Mouse (Mus musculus) neural tube, embryonic 10.5 days (tissue): ENCODE results near the gene Rnpc3.
"Not testable (repeated sequence)": the region's sequence is repeated elsewhere in the genome, so short reads cannot be mapped to it uniquely, and the experiment has no call there.

Experiments used
- DNase-seq: peaks from one replicate; pipeline ENCODE4 v3.0.0-alpha.2; 2017; ENCODE audit warnings: low spot score; ENCODE audit errors: extremely low spot score

Rnpc3 gene

DNA sequence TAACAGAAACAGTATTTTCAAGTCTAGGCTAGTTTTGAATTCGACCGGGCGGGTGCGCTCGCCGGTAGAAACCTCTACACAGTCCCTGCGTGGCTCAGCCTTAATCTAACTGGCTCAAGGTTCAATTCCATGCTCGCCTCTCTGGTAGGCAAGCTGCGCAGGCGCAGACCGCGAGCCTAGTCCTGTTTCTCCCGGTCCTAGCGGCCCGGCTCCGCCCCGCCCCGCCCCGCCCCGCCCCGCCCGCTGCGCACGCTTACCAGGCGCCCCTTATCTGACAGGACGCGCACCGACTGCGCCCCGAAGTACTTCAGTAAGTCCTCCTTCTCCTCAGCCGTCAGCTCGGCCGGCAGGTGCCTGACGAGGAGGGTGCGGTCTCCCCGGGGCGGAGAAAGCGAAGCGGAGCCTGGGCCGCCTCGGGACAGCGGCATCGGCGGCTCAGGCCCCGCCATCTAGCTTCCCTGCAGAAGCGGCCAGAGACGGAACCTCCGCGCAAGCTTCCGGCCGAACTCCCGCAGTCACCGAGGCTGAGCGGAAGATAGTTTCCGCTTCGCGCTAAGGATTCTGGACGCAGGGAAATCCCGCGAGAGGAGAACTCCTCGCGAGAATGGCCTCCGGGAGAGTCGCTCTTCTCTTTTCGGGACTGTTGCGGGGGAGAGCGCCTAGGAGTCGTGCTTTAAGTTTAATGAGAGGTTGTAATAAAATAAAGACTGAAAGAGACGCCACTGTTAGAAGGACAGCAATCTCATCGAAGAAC is at the start of gene Rnpc3:
TSS of gene Rnpc3 (minus strand) at position 544 of the 754 bp plus-strand sequence.
- peak; percentile 94 for DNase-seq

DNA sequence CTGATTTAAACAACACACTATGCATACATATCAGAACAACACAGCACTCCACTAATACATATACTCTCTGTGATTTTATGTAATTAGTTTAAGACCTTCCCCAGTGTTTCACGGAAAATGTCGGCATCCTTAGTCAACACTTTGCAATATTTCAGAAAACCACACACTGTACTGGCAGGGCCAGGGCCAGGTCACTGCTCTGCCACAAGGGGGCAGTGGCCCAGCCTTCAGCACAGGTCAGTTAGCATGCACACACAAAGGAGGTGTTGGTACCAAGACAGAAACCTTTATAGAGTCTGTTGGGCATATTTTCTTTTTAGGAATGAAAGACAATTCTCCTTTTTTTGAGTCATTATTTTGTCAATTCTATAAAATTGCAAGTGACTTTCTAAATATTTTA is 27.0 kb upstream of the Rnpc3 start:
- DNase-seq = peak; percentile 29

GRCm38 (mm10) chr3:113654335-113654734 is 24.4 kb upstream of the Rnpc3 start:
- no peak for DNase-seq

DNA sequence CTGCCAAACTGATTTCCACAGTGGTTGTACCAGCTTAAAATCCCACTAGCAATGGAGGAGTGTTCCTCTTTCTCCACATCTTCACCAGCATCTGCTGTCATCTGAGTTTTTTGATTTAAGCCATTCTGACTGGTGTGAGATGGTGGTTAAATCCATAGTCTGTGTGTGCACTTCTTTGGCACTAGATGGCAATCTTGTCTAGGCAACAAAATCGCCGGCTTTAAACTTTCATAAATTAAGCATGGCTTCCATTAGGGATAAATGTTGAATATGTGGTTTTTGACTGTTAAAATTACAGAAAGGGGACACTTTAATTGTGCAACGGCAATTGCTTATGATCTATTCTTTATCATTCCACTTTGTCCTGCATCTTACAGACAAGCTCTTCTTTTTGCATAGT is 21.4 kb upstream of the Rnpc3 start:
- not testable (repeated sequence) for DNase-seq

- DNase-seq = no peak
Measured at GRCm38 (mm10) chr3:113639545-113639944, 9.6 kb upstream of the Rnpc3 start.

- DNase-seq = no peak
Measured at GRCm38 (mm10) chr3:113634220-113634619, 4.3 kb upstream of the Rnpc3 start.

GRCm38 (mm10) chr3:113631611-113632010 is 1.7 kb upstream of the Rnpc3 start:
- no peak for DNase-seq

- DNase-seq = no peak
Measured at GRCm38 (mm10) chr3:113630564-113630963, 615 bp upstream of the Rnpc3 start.

GRCm38 (mm10) chr3:113606599-113606998 is 23.4 kb downstream of the Rnpc3 start, which contains the start of gene Amy1:
TSS of gene Amy1 (minus strand) at chr3:113606699.
- DNase-seq = no peak

- DNase-seq = no peak
Measured at GRCm38 (mm10) chr3:113590844-113591243, 39.1 kb downstream of the Rnpc3 start.

DNA sequence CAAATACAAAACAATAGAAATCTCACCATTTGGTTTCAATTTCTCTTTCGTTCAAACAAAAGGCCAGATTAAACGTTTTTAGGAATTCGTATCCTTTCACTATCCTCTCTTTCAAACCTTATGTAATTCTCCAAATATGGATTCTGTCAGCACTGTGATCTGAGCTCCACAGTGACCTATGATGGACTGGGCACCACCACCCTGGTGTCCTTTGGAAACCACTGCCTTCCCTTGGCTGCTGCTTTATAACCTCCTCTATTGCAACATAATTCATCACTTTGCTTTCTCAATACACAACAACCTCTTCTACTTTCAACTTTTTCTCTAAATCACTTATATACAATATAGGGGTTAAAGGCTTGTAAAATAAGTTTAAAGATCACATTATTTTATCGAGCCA is 55.4 kb downstream of the Rnpc3 start:
- DNase-seq = no peak

DNA sequence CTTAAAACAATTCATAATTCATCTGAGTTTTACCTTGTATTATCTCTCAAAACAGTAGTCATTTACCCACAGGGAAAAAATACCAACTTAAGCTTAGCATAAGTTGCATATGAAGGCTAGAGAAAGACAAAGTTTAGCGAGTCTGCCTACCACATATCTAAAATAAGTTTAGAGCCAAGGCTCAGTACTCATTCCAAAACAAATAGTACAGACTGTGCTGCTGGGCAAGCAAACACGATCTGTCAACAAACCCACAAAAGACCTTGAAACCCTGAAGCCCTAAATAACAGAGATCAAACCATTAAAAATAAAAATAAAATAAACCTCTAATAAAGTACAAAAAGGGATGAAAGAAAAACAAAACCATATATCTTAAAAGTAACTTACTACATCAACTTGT is 55.8 kb downstream of the Rnpc3 start:
- no peak for DNase-seq

GRCm38 (mm10) chr3:113572158-113572557 is 57.8 kb downstream of the Rnpc3 start:
- DNase-seq = no peak
